Mouse (Mus musculus): Measurements from ENCODE around the gene Plekhs1.
"Not testable (repeated sequence)": the region's sequence is repeated elsewhere in the genome, so short reads cannot be mapped to it uniquely, and the experiment has no call there.

The Plekhs1 gene

GRCm38 (mm10) chr19:56519408-56519807 is 58.0 kb downstream of the Plekhs1 start:
- not testable (repeated sequence) for DNase-seq (ENCODE audit: low spot score in 2 of 2)

- DNase-seq (ENCODE audit: low spot score in 2 of 2): not testable (repeated sequence)
Observed at GRCm38 (mm10) chr19:56530529-56530928, 69.1 kb downstream of the Plekhs1 start.

GRCm38 (mm10) chr19:56531251-56531650 is 69.8 kb downstream of the Plekhs1 start:
- no peak for DNase-seq (ENCODE audit: low spot score in 2 of 2)

- DNase-seq (ENCODE audit: low spot score in 2 of 2): no peak
Observed at GRCm38 (mm10) chr19:56533291-56534071, 72.0 kb downstream of the Plekhs1 start.

GRCm38 (mm10) chr19:56534337-56534736 is 72.9 kb downstream of the Plekhs1 start:
- no peak for DNase-seq (ENCODE audit: low spot score in 2 of 2)

GRCm38 (mm10) chr19:56535064-56535463 is 73.6 kb downstream of the Plekhs1 start:
- DNase-seq (ENCODE audit: low spot score in 2 of 2): no peak

GRCm38 (mm10) chr19:56535765-56536164 is 74.3 kb downstream of the Plekhs1 start:
- no peak for DNase-seq (ENCODE audit: low spot score in 2 of 2)
